Mouse (Mus musculus) testis, adult 2 months (tissue): ENCODE results near the gene Tex46. TPM values are rescaled to one million over a fixed set of nuclear protein-coding genes. Genes with fewer than 3 reads are reported as not detected.
A peak's percentile ranks its signal among the peaks of the same experiment; 100 is the strongest.

Experiments
- H3K27ac ChIP-seq: fragments of 200-500 bp; 2 replicates; pipeline ENCODE4 v1.5.1; 2012; ENCODE audit warnings: low read depth, low read length; ENCODE audit not compliant: control insufficient read depth, insufficient read depth
- H3K27me3 ChIP-seq: fragments of 200-500 bp; 2 replicates; pipeline ENCODE4 v1.6.1; 2012; ENCODE audit warnings: mild to moderate bottlenecking, low read length, moderate library complexity; ENCODE audit not compliant: control insufficient read depth, insufficient read depth
- H3K36me3 ChIP-seq: fragments of 200-500 bp; 2 replicates; pipeline ENCODE4 v1.6.1; 2012; ENCODE audit warnings: mild to moderate bottlenecking, low read length; ENCODE audit not compliant: control insufficient read depth, insufficient read depth
- H3K4me1 ChIP-seq: fragments of 200-500 bp; 2 replicates; pipeline ENCODE4 v1.6.1; 2012; ENCODE audit warnings: low read length; ENCODE audit not compliant: control insufficient read depth, insufficient read depth
- H3K4me3 ChIP-seq: fragments of 200-500 bp; 2 replicates; pipeline ENCODE4 v1.5.1; 2012; ENCODE audit warnings: low read depth, mild to moderate bottlenecking, low read length, moderate library complexity, mixed read lengths; ENCODE audit not compliant: control insufficient read depth
- CTCF ChIP-seq: fragments of 200-500 bp; IDR thresholded peaks from 2 replicates; pipeline ENCODE4 v1.5.1; 2012; ENCODE audit warnings: low read depth, mild to moderate bottlenecking, inconsistent platforms, low read length, moderate library complexity; ENCODE audit not compliant: control insufficient read depth, insufficient read depth, insufficient replicate concordance
- POLR2A ChIP-seq: fragments of 200-500 bp; IDR thresholded peaks from 2 replicates; pipeline ENCODE4 v1.6.1; 2012; ENCODE audit warnings: low read depth, mild to moderate bottlenecking, inconsistent platforms, low read length, moderate library complexity; ENCODE audit not compliant: control insufficient read depth
- polyA plus RNA-seq: library from polyadenylated mRNA; depleted of rRNA; stranded (reverse); fragments of >200 nt; gene quantifications from 2 replicates; pipeline ENCODE4 v1.2.3, GENCODE M21; 2012; rRNA removed

Tex46 gene
- polyA plus RNA-seq: 55.4 and 68.3 TPM in 2 replicates

DNA sequence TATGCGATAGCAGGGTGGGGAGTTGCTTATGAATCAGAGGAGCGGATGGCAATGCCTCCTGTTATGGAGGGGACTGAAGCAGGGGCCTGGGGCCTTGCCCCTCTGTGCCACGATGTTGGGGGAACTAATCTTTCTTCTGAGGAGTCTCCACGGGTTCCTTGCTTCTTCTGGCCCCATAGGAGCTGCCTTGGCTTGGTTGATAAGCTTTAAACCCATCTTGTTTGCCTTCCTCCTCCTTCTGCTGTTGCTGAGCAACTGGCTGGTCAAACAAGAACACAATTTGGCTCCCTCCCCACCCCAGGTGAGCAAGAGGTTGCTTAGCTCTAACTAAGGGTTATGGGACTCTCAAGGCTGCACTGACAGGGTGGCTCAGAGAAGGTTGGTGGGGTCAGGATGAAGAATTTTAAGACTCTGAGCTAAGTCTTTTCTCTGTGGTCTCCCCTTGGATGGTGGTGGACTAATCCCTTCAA lies at the start of gene Tex46:
TSS of gene Tex46 (plus strand) at position 51 of the 470 bp plus-strand sequence.
- Histone ChIP-seq H3K4me1 (peaks cover 6% of the 10 kb centered on the region), H3K36me3 (no peaks in the 10 kb centered on the region), H3K27ac (no peak within 1 kb of the TSS), H3K4me3 (peak within 1 kb of the TSS; percentile 77), H3K27me3 (no peaks in the 10 kb centered on the region)
- TF ChIP-seq POLR2A (no peak), CTCF (no peak)

DNA sequence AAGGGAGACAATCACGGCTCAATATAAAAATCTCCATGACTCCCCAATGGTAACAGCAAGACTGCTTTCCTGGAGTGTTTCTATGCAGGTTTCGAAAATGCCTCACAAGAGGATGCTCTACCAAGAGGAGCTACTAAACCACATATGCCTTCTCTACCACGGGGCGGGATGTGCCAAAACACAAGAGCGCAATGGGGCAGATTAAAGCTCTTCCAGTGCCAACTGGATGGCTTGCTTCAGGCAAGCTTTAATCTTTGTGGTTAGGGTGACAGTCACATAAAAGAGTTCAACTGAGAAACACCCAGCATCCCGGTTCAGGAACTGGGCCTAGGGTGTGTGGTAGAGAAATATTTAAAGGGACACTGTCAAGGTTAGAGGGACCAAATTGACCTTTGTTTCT lies 47.5 kb upstream of the Tex46 start:
- Histone ChIP-seq H3K27me3 (no peaks in the 10 kb centered on the region), H3K4me1 (no peaks in the 10 kb centered on the region), H3K27ac (no peak overlapping the region), H3K36me3 (peaks cover 3% of the 10 kb centered on the region; the same call in 1 of the 2 replicates), H3K4me3 (no peak overlapping the region)
- TF ChIP-seq POLR2A: no peak
- TF ChIP-seq CTCF: no peak

DNA sequence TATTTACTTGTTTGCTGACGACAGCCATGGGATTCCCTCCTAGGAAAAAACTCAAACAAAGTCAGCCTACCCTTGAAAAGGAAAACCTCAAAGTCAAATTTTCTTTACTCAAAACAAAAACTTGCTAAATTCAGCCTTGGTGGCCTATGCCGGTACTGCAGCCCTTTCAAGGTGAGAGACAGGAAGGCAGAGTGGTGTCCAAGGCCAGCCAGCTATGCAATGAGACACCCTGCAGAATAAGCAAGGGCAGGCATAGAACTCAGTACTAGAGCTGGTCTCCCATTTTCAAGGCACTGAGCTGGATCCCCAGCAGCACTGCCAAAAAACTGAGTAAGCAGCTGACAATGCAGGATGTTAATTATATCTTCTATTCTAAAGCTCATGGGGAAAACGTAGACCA lies 41.6 kb upstream of the Tex46 start:
- Histone ChIP-seq H3K36me3 (peaks cover 1% of the 10 kb centered on the region; the same call in 1 of the 2 replicates), H3K4me3 (no peak overlapping the region), H3K27ac (no peak overlapping the region), H3K27me3 (no peaks in the 10 kb centered on the region), H3K4me1 (no peaks in the 10 kb centered on the region)
- TF ChIP-seq POLR2A: no peak
- TF ChIP-seq CTCF: no peak

DNA sequence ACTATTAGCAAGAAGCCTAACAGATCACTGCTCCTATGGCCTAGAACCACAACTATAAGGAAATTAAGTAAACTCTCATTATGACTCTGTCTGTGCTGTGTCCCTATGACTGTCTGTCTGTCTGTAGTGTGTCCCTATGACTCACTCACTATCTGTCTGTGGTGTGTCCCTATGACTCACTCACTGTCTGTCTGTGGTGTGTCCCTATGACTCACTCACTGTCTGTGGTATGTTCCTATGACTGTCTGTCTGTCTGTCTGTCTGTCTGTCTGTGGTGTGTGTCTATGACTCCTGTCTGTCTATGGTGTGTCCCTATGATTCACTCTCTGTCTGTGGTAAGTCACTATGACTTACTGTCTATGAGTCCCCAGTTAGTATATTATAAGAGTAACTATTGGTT lies 40.2 kb upstream of the Tex46 start:
- TF ChIP-seq POLR2A: no peak
- no peak for TF ChIP-seq CTCF
- no peaks in the 10 kb centered on the region for H3K4me1 ChIP-seq
- no peak overlapping the region for H3K4me3 ChIP-seq
- no peak overlapping the region for H3K27ac ChIP-seq
- H3K27me3 ChIP-seq: no peaks in the 10 kb centered on the region
- H3K36me3 ChIP-seq: peaks cover 1% of the 10 kb centered on the region; the same call in 1 of the 2 replicates

DNA sequence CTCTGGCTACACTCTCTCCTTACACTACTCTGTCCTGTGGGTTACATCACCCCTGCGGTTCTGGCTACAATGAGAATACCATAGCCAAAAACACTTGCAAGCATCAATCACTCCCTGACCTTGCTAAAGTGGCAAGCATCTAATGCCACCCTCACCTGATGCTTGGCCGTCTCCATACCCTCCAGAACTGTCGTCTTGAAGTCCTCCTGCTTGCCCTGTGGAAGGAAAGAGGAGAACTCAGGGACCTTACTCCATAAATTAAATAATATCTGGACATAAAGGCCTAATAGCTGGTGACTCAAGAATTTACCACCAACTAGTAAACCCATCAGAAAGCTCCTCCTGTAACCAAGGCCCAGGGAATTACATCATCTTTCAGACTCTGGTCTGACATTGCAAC lies 28.4 kb upstream of the Tex46 start:
- no peak overlapping the region for H3K4me3 ChIP-seq
- no peaks in the 10 kb centered on the region for H3K36me3 ChIP-seq
- no peaks in the 10 kb centered on the region for H3K27me3 ChIP-seq
- H3K27ac ChIP-seq: no peak overlapping the region
- no peak for TF ChIP-seq CTCF
- no peak for TF ChIP-seq POLR2A
- H3K4me1 ChIP-seq: no peaks in the 10 kb centered on the region; the same call in 1 of the 2 replicates

DNA sequence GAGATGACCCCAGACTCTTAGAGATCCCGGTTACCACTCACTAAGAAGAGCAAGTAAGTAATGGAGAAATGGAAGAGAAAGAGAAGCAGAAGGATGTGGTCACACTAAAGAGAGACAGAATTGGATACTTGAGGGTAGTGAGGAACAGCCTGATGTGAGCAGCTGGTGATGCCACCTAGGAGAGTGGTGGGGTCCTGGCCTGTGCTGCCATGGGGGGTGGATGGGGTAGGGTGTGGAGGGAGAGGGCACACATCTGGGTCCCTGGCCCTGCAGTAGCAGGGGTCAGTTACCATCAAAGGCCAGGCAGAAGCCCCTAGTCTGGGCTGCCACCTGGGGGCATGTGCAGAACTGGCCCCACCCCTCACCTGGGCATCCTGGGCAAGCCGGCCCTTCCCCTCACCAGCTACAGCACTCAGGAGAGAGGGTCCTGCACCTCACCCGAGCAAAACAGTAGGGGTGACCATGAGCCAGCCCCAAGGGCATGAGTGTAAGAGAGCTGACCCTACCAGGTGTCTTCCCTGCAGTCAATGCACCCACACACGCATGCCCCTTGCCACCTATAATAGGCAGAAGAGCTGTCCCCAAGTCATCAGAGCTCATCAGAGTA lies 22.9 kb upstream of the Tex46 start:
- Histone ChIP-seq H3K27me3 (no peaks in the 10 kb centered on the region), H3K36me3 (no peaks in the 10 kb centered on the region), H3K4me3 (no peak overlapping the region), H3K4me1 (no peaks in the 10 kb centered on the region; the same call in 1 of the 2 replicates), H3K27ac (no peak overlapping the region)
- TF ChIP-seq CTCF (no peak), POLR2A (no peak)

DNA sequence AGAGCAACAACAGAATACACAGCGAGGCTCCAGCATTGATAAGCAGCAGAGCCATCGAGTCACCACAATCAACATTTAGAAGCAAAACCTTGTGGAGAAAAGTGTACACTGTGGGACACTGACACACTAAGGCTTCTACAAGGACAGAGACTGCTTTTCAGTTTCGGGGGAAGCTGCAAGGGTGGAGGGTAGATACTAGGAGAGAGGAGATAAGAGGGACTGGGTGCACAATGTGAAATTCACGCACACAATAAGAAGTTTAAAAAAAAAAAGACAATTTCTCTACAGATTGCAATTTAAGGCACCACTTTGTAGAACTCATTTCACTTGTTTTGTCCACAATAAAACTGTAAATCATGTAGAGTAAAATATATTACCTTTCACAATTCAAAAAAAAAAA lies 22.2 kb upstream of the Tex46 start:
- TF ChIP-seq CTCF: no peak
- TF ChIP-seq POLR2A: no peak
- H3K4me1 ChIP-seq: no peaks in the 10 kb centered on the region; the same call in 1 of the 2 replicates
- H3K4me3 ChIP-seq: no peak overlapping the region
- no peaks in the 10 kb centered on the region for H3K27me3 ChIP-seq
- H3K36me3 ChIP-seq: no peaks in the 10 kb centered on the region
- no peak overlapping the region for H3K27ac ChIP-seq

DNA sequence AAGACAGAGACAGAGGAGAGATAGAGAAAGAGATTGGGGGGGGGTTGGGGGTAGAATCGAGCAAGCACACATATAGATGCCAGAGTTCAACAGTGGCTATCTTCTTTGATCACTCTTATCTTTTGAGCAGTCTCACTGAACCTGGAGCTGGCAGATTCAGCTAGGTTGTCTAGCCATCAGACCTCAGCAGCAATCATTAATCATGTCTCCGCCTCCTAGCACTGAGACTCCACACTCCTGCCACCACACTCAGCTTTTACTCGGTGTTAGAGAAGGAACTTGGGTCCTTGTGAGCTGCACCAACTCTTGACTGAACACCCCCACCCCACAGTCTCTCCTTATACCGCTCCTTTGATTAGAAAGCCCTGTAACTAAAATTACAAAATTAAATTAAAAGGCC lies 18.1 kb upstream of the Tex46 start:
- TF ChIP-seq POLR2A (no peak), CTCF (no peak)
- Histone ChIP-seq H3K27ac (no peak overlapping the region), H3K4me1 (no peaks in the 10 kb centered on the region; the same call in 1 of the 2 replicates), H3K27me3 (no peaks in the 10 kb centered on the region), H3K4me3 (no peak overlapping the region), H3K36me3 (no peaks in the 10 kb centered on the region)
